Mouse (Mus musculus) left cerebral cortex, adult 2 months (tissue): Measurements from ENCODE around the gene Npc1l1. TPM values are rescaled to one million over a fixed set of nuclear protein-coding genes. Genes with fewer than 3 reads are reported as not detected.

ENCODE experiments used
- DNase-seq, 2 experiments: peaks; one replicate each; pipeline ENCODE4 v3.0.0; 2021 to 2022; ENCODE audit warnings: low spot score in 2 of 2, mixed read lengths in 1 of 2; ENCODE audit errors: extremely low spot score in 1 of 2
- H3K27ac ChIP-seq: fragments of 200-600 bp; 2 replicates; pipeline ENCODE4 v1.8.1; 2022
- H3K4me3 ChIP-seq: fragments of 200-600 bp; 2 replicates; pipeline ENCODE4 v1.8.1; 2022
- CTCF ChIP-seq: fragments of 200-600 bp; IDR thresholded peaks from 2 replicates; pipeline ENCODE4 v1.8.1; 2022; ENCODE audit warnings: antibody characterized with exemption, mild to moderate bottlenecking, moderate library complexity
- intact Hi-C: fragments of 180-260 bp; cut with DNase I; formaldehyde crosslinking; loops from one replicate; pipeline ENCODE4 v1.15.1; 2025
- total RNA-seq, 2 experiments: library from RNA; stranded (reverse); gene quantifications; 2 replicates each; pipeline ENCODE4 v1.2.3; 2021

The Npc1l1 gene
- total RNA-seq, 2 experiments from 2014 or later = 0.77 to 1.0 TPM

- no peak overlapping the region for H3K4me3 ChIP-seq
- DNase-seq = no peak
- no peak overlapping the region for H3K27ac ChIP-seq
- no peak for TF ChIP-seq CTCF
- intact Hi-C loops = no loop called here
Measured at GRCm38 (mm10) chr11:6252824-6253223, 22.9 kb upstream of the Npc1l1 start.

GRCm38 (mm10) chr11:6252248-6252647, 22.3 kb upstream of the Npc1l1 start:
- no peak overlapping the region for H3K27ac ChIP-seq
- no peak for DNase-seq
- no peak overlapping the region for H3K4me3 ChIP-seq
- no peak for TF ChIP-seq CTCF
- intact Hi-C loops = no loop called here

- DNase-seq = no peak
- H3K27ac ChIP-seq = no peak overlapping the region
- H3K4me3 ChIP-seq = no peak overlapping the region
- TF ChIP-seq CTCF = no peak
- intact Hi-C loops = no loop called here
Measured at GRCm38 (mm10) chr11:6244707-6245106, 14.8 kb upstream of the Npc1l1 start.

GRCm38 (mm10) chr11:6233025-6233424, 3.1 kb upstream of the Npc1l1 start:
- Histone ChIP-seq H3K4me3 (no peak overlapping the region), H3K27ac (no peak overlapping the region)
- no peak for DNase-seq
- intact Hi-C loops = loop anchor here (10.0 kb wide), 1 partner anchor 408 kb away; no protein-coding TSS in a partner anchor
- TF ChIP-seq CTCF = no peak

- intact Hi-C loops = no loop called here
- Histone ChIP-seq H3K27ac (peak overlapping the region; percentile 57), H3K4me3 (no peak overlapping the region)
- no peak for TF ChIP-seq CTCF
- peak; percentile 25 to 47 for DNase-seq
Measured at GRCm38 (mm10) chr11:6224541-6225229, 5.3 kb downstream of the Npc1l1 start.

GRCm38 (mm10) chr11:6222187-6222586, 7.8 kb downstream of the Npc1l1 start:
- Histone ChIP-seq H3K4me3 (no peak overlapping the region), H3K27ac (no peak overlapping the region)
- no peak; the same call in 1 of the 2 replicates for TF ChIP-seq CTCF
- intact Hi-C loops = no loop called here
- no peak for DNase-seq

- TF ChIP-seq CTCF = no peak
- Histone ChIP-seq H3K27ac (no peak overlapping the region), H3K4me3 (no peak overlapping the region)
- intact Hi-C loops = no loop called here
- DNase-seq = no peak
Measured at GRCm38 (mm10) chr11:6219967-6220366, 10.0 kb downstream of the Npc1l1 start.

- intact Hi-C loops = no loop called here
- Histone ChIP-seq H3K4me3 (no peak overlapping the region), H3K27ac (no peak overlapping the region)
- DNase-seq = no peak
- TF ChIP-seq CTCF = no peak
Measured at GRCm38 (mm10) chr11:6218189-6218896, 11.6 kb downstream of the Npc1l1 start.

- intact Hi-C loops = no loop called here
- DNase-seq = no peak
- Histone ChIP-seq H3K4me3 (no peak overlapping the region), H3K27ac (no peak overlapping the region)
- no peak for TF ChIP-seq CTCF
Measured at GRCm38 (mm10) chr11:6216834-6217233, 13.1 kb downstream of the Npc1l1 start.

- no peak overlapping the region for H3K4me3 ChIP-seq
- H3K27ac ChIP-seq = no peak overlapping the region
- no peak for DNase-seq
- intact Hi-C loops = no loop called here
- TF ChIP-seq CTCF = no peak
Measured at GRCm38 (mm10) chr11:6208158-6208557, 21.8 kb downstream of the Npc1l1 start.

- DNase-seq = no peak
- Histone ChIP-seq H3K4me3 (no peak overlapping the region), H3K27ac (no peak overlapping the region)
- TF ChIP-seq CTCF = no peak
- intact Hi-C loops = no loop called here
Measured at GRCm38 (mm10) chr11:6207090-6207489, 22.9 kb downstream of the Npc1l1 start.

GRCm38 (mm10) chr11:6200570-6200969, 29.4 kb downstream of the Npc1l1 start:
- Histone ChIP-seq H3K4me3 (peak overlapping the region; percentile 99), H3K27ac (peak overlapping the region; percentile 100)
- intact Hi-C loops = loop anchor here (2.0 kb wide), 1 partner anchor 66 kb away; the partner anchor contains the start of gene Ddx56
- TF ChIP-seq CTCF = no peak
- no peak for DNase-seq
